Mouse (Mus musculus): ENCODE measurements around the gene Rtl5. TPM values are rescaled to one million over a fixed set of nuclear protein-coding genes. Genes with fewer than 3 reads are reported as not detected.

The Rtl5 gene
- polyA plus RNA-seq, 1 experiment from 2014 or later, result 2.0 TPM

DNA sequence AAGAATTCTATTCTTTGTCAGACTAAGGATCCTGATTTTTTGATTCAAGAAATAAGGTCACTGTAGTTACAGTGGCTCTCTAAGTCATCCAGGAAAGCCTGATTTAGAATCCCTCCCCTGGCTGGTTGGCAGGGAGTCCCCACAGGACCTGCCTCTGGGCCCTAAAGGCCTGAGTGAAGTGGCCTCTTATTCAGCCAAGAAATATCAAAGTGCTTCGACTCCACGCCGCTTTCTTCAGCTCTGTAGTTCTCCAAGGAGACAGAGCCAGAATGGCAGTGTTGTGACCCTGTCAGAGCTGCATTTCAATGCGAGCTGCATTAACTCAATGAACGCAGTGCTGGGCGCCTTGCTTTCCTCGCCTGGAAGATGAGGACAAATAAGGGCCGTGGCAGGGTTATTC is 38.7 kb downstream of the Rtl5 start:
- no peak overlapping the region for H3K4me3 ChIP-seq
- H3K9ac ChIP-seq, result no peak overlapping the region
- peaks cover 6% of the 10 kb centered on the region; the same call in 1 of the 2 replicates for H3K4me1 ChIP-seq
- no peaks in the 10 kb centered on the region for H3K9me3 ChIP-seq
- 61% methylated on average over 8 of the region's 8 CpGs for whole genome bisulfite sequencing
- no peak overlapping the region for H3K27ac ChIP-seq
- no peaks in the 10 kb centered on the region for H3K36me3 ChIP-seq
- no peak for ATAC-seq (ENCODE audit: borderline replicate concordance, extremely low read depth, low FRiP score, low TSS enrichment)
- H3K27me3 ChIP-seq, result no peaks in the 10 kb centered on the region
- H3K4me2 ChIP-seq, result no peak overlapping the region

DNA sequence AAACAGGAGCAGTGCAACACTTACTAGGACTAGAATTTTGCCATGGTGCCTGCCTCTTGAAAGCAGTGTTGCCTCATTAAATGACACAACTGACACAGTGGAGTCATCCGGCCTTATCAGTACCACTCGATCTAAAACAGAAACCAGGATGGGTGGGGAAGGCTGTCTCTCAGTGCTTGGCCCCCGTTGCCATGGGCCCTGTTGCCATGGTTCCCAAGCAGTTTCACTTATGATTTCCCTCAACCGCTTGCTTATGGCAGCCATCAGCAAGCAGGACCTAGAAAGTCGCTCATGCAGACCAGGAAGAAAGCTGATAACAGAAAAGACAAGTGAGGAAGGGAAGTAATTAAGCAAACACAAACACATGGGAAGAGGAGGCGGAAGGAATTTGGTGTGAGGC is 39.3 kb downstream of the Rtl5 start:
- 37% methylated on average over 6 of the region's 6 CpGs for WGBS
- ATAC-seq (ENCODE audit: borderline replicate concordance, extremely low read depth, low FRiP score, low TSS enrichment), result no peak; the same call in 1 of the 2 replicates
- no peak overlapping the region for H3K9ac ChIP-seq
- H3K27ac ChIP-seq, result no peak overlapping the region
- H3K4me2 ChIP-seq, result no peak overlapping the region
- no peak overlapping the region for H3K4me3 ChIP-seq
- no peaks in the 10 kb centered on the region for H3K27me3 ChIP-seq
- no peaks in the 10 kb centered on the region for H3K36me3 ChIP-seq
- H3K9me3 ChIP-seq, result no peaks in the 10 kb centered on the region
- peaks cover 6% of the 10 kb centered on the region; the same call in 1 of the 2 replicates for H3K4me1 ChIP-seq

- Histone ChIP-seq H3K27ac (no peak overlapping the region), H3K9me3 (no peaks in the 10 kb centered on the region), H3K9ac (no peak overlapping the region), H3K4me3 (no peak overlapping the region), H3K4me1 (0 out of 2 replicates have a peak, but pooled peaks cover under 1% of the 10 kb centered on the region), H3K27me3 (peaks cover 10% of the 10 kb centered on the region; the same call in 1 of the 2 replicates), H3K4me2 (no peak overlapping the region), H3K36me3 (no peaks in the 10 kb centered on the region)
- 47% methylated on average over 3 of the region's 3 CpGs for WGBS
- ATAC-seq (ENCODE audit: borderline replicate concordance, extremely low read depth, low FRiP score, low TSS enrichment), result no peak
Measured at GRCm38 (mm10) chrX:102024976-102025375, 46.1 kb downstream of the Rtl5 start.

- Histone ChIP-seq H3K4me3 (no peak overlapping the region), H3K4me2 (peak overlapping the region; percentile 9; the same call in 1 of the 2 replicates)
- 65% methylated on average over 7 of the region's 7 CpGs for WGBS
Measured at GRCm38 (mm10) chrX:102019471-102020240, 51.4 kb downstream of the Rtl5 start.

DNA sequence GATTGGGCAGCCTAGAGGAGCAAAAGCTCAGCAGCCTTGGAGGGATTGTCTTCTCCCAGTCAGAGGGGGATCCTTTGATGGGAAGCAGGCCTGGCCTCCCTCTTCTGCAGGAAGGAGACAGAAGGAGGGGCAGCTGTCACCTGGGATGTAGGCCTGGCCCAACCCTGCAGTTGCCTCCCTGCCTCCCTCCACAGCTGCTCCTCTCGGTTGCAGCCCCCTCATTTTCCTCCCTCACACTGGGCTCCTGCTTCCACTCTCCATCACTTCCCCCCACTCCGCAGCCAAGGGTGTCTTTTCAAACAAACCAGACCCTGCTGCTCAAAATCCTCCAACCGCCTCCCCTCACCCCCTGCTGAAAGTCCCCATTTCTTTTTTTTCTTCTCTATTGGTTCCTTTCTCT is 52.2 kb downstream of the Rtl5 start:
- no peaks in the 10 kb centered on the region for H3K9me3 ChIP-seq
- no peak overlapping the region for H3K9ac ChIP-seq
- peaks cover 20% of the 10 kb centered on the region; the same call in 1 of the 2 replicates for H3K27me3 ChIP-seq
- WGBS, result 36% methylated on average over 2 of the region's 3 CpGs
- H3K4me1 ChIP-seq, result peaks cover 10% of the 10 kb centered on the region; the same call in 1 of the 2 replicates
- H3K4me3 ChIP-seq, result peak overlapping the region; percentile 17; the same call in 1 of the 2 replicates
- H3K4me2 ChIP-seq, result peak overlapping the region; percentile 29
- ATAC-seq (ENCODE audit: borderline replicate concordance, extremely low read depth, low FRiP score, low TSS enrichment), result peak; percentile 67; the same call in 1 of the 2 replicates
- peak overlapping the region; percentile 15; the same call in 1 of the 2 replicates for H3K27ac ChIP-seq
- no peaks in the 10 kb centered on the region for H3K36me3 ChIP-seq

More at GRCm38 (mm10) chrX:102019471-102020240, 51.4 kb downstream of the Rtl5 start:
- no peak for ATAC-seq (ENCODE audit: borderline replicate concordance, extremely low read depth, low FRiP score, low TSS enrichment)
- peaks cover 10% of the 10 kb centered on the region; the same call in 1 of the 2 replicates for H3K4me1 ChIP-seq
- no peaks in the 10 kb centered on the region for H3K9me3 ChIP-seq
- 0 out of 2 replicates have a peak overlapping the region, but pooled peaks have one; percentile 15 for H3K27ac ChIP-seq
- H3K9ac ChIP-seq, result no peak overlapping the region
- H3K36me3 ChIP-seq, result no peaks in the 10 kb centered on the region
- peaks cover 14% of the 10 kb centered on the region; the same call in 1 of the 2 replicates for H3K27me3 ChIP-seq

- Histone ChIP-seq H3K4me3 (peak overlapping the region; percentile 17), H3K27me3 (peaks cover 17% of the 10 kb centered on the region; the same call in 1 of the 2 replicates)
- 46% methylated on average over 9 of the region's 9 CpGs for WGBS
Measured at GRCm38 (mm10) chrX:102017213-102017923, 53.7 kb downstream of the Rtl5 start.

More at GRCm38 (mm10) chrX:102017213-102017923, 53.7 kb downstream of the Rtl5 start:
- Histone ChIP-seq H3K4me1 (peaks cover 10% of the 10 kb centered on the region; the same call in 1 of the 2 replicates), H3K9ac (no peak overlapping the region), H3K27ac (peak overlapping the region; percentile 59), H3K36me3 (no peaks in the 10 kb centered on the region), H3K9me3 (no peaks in the 10 kb centered on the region), H3K4me2 (0 out of 2 replicates have a peak overlapping the region, but pooled peaks have one; percentile 29)
- no peak for ATAC-seq (ENCODE audit: borderline replicate concordance, extremely low read depth, low FRiP score, low TSS enrichment)

Other genes starting within 250 kb of the Rtl5 start
- 7.2 and 8.1 TPM in 2 replicates for gene Nhsl2, start 221.9 kb downstream of the Rtl5 start, polyA plus RNA-seq (2015; fragmentation: Nextera tagmentation; extraction: Ambion mirVana)
- gene Pin4, start 48.1 kb upstream of the Rtl5 start, polyA plus RNA-seq (2015; fragmentation: Nextera tagmentation; extraction: Ambion mirVana), result 59.6 and 64.8 TPM in 2 replicates
- 17.0 and 17.1 TPM in 2 replicates for gene Ercc6l, start 85.8 kb upstream of the Rtl5 start, polyA plus RNA-seq (2015; fragmentation: Nextera tagmentation; extraction: Ambion mirVana)
- 801 and 804 TPM in 2 replicates for gene Rps4x, start 118.1 kb upstream of the Rtl5 start, polyA plus RNA-seq (2015; fragmentation: Nextera tagmentation; extraction: Ambion mirVana)
- 18.5 and 20.4 TPM in 2 replicates for gene Cited1, start 180.9 kb upstream of the Rtl5 start, polyA plus RNA-seq (2015; fragmentation: Nextera tagmentation; extraction: Ambion mirVana)